Mouse (Mus musculus) midbrain, postnatal 0 days (tissue): Measurements from ENCODE around the gene Ankrd50. TPM values are rescaled to one million over a fixed set of nuclear protein-coding genes. Genes with fewer than 3 reads are reported as not detected.

Experiments
- ATAC-seq: fragments of 200-750 bp; cut with Nextera tagmentation; 2 replicates; pipeline ENCODE4 v1.8.0; 2017; ENCODE audit warnings: moderate number of reproducible peaks, mild to moderate bottlenecking, moderate TSS enrichment, moderate library complexity; ENCODE audit not compliant: low FRiP score
- DNase-seq: peaks from one replicate; pipeline ENCODE4 v3.0.0-alpha.2; 2015; ENCODE audit warnings: low spot score
- H3K27ac ChIP-seq: fragments of 300-500 bp; sonication (generic); 2 replicates; pipeline ENCODE4 v1.5.1; 2014; ENCODE audit warnings: low read depth, mild to moderate bottlenecking, low read length, mixed read lengths
- H3K27me3 ChIP-seq: fragments of 300-500 bp; sonication (generic); 2 replicates; pipeline ENCODE4 v1.6.1; 2014; ENCODE audit warnings: low read length, control low read depth, mixed read lengths; ENCODE audit not compliant: insufficient read depth
- H3K36me3 ChIP-seq: fragments of 300-500 bp; sonication (generic); 2 replicates; pipeline ENCODE4 v1.6.1; 2014; ENCODE audit warnings: low read length, control low read depth, mixed read lengths; ENCODE audit not compliant: insufficient read depth
- H3K4me1 ChIP-seq: fragments of 300-500 bp; sonication (generic); 2 replicates; pipeline ENCODE4 v1.6.1; 2014; ENCODE audit warnings: mild to moderate bottlenecking, control low read depth, antibody characterized with exemption, low read length, mixed read lengths; ENCODE audit not compliant: insufficient read depth
- H3K4me2 ChIP-seq: fragments of 300-500 bp; sonication (generic); 2 replicates; pipeline ENCODE4 v1.6.1; 2014; ENCODE audit warnings: low read depth, mild to moderate bottlenecking, low read length, mixed read lengths; ENCODE audit not compliant: poor library complexity, severe bottlenecking
- H3K4me3 ChIP-seq: fragments of 300-500 bp; sonication (generic); 2 replicates; pipeline ENCODE4 v1.5.1; 2014; ENCODE audit warnings: low read depth, mild to moderate bottlenecking, low read length, moderate library complexity
- H3K9ac ChIP-seq: fragments of 300-500 bp; sonication (generic); replicated peaks from 2 replicates; pipeline ENCODE4 v1.6.1; 2014; ENCODE audit warnings: mild to moderate bottlenecking, low read length, moderate library complexity, mixed read lengths; ENCODE audit not compliant: poor library complexity, severe bottlenecking
- H3K9me3 ChIP-seq: fragments of 300-500 bp; sonication (generic); 2 replicates; pipeline ENCODE4 v1.6.1; 2016; ENCODE audit warnings: low read length, control low read depth
- CTCF ChIP-seq: IDR thresholded peaks from 2 replicates; pipeline ENCODE4 v1.5.1; 2016; ENCODE audit warnings: antibody characterized with exemption, mild to moderate bottlenecking
- WGBS: fragments of 180-500 bp; shearing (Covaris S2); extraction: QIAGEN DNeasy Blood & Tissue Kit; methylation state at CpG from one replicate; pipeline ENCODE4 v1.1.7; 2014; 5-methylcytosine and 5-hydroxymethylcytosine counted together
- polyA plus RNA-seq: library from polyadenylated mRNA; unstranded; fragments of >200 nt; fragmentation: Nextera tagmentation; extraction: Ambion mirVana; gene quantifications from 2 replicates; pipeline ENCODE4 v1.2.1, GENCODE M21; 2015
- total RNA-seq: library from RNA; depleted of rRNA; stranded (reverse); fragments of >200 nt; gene quantifications from 2 replicates; pipeline ENCODE4 v1.2.3, GENCODE M21; 2014

Gene Ankrd50
- total and polyA plus RNA-seq, 2 experiments from 2014 or later, result 14.9 to 72.7 TPM

GRCm38 (mm10) chr3:38501739-38502138 lies 17.1 kb upstream of the Ankrd50 start:
- 91% methylated on average over 2 of the region's 2 CpGs for WGBS
- no peaks in the 10 kb centered on the region for H3K36me3 ChIP-seq

GRCm38 (mm10) chr3:38501316-38501715 lies 16.7 kb upstream of the Ankrd50 start:
- DNase-seq, result no peak
- TF ChIP-seq CTCF, result no peak
- Histone ChIP-seq H3K4me3 (no peak overlapping the region), H3K9me3 (no peaks in the 10 kb centered on the region), H3K27ac (no peak overlapping the region), H3K4me2 (no peak overlapping the region), H3K4me1 (no peaks in the 10 kb centered on the region), H3K27me3 (no peaks in the 10 kb centered on the region), H3K36me3 (no peaks in the 10 kb centered on the region), H3K9ac (no peak overlapping the region)
- ATAC-seq, result no peak
- 47% methylated on average over 5 of the region's 5 CpGs for WGBS

More at GRCm38 (mm10) chr3:38501739-38502138, 17.1 kb upstream of the Ankrd50 start:
- Histone ChIP-seq H3K27ac (no peak overlapping the region), H3K27me3 (no peaks in the 10 kb centered on the region), H3K9ac (no peak overlapping the region), H3K4me3 (no peak overlapping the region), H3K9me3 (no peaks in the 10 kb centered on the region), H3K4me2 (no peak overlapping the region), H3K4me1 (no peaks in the 10 kb centered on the region)
- no peak for TF ChIP-seq CTCF
- ATAC-seq (no peak), DNase-seq (no peak)

- H3K9me3 ChIP-seq, result no peaks in the 10 kb centered on the region
- H3K9ac ChIP-seq, result no peak overlapping the region
- ATAC-seq, result no peak
- WGBS, result 94% methylated on average over 3 of the region's 3 CpGs
- no peak for TF ChIP-seq CTCF
- no peak for DNase-seq
- no peaks in the 10 kb centered on the region for H3K27me3 ChIP-seq
- H3K4me2 ChIP-seq, result no peak overlapping the region
- H3K36me3 ChIP-seq, result no peaks in the 10 kb centered on the region
- no peak overlapping the region for H3K27ac ChIP-seq
- no peak overlapping the region for H3K4me3 ChIP-seq
- H3K4me1 ChIP-seq, result no peaks in the 10 kb centered on the region
Measured at GRCm38 (mm10) chr3:38498561-38498960, 13.9 kb upstream of the Ankrd50 start.

- WGBS, result 77% methylated on average over 3 of the region's 3 CpGs
- Histone ChIP-seq H3K4me3 (no peak overlapping the region), H3K4me1 (no peaks in the 10 kb centered on the region), H3K9ac (no peak overlapping the region), H3K27ac (no peak overlapping the region), H3K36me3 (no peaks in the 10 kb centered on the region), H3K4me2 (no peak overlapping the region), H3K9me3 (no peaks in the 10 kb centered on the region), H3K27me3 (no peaks in the 10 kb centered on the region)
- no peak for TF ChIP-seq CTCF
- ATAC-seq, result 0 out of 2 replicates have a peak, but pooled peaks have one; percentile 23
- peak; percentile 22 for DNase-seq
Measured at GRCm38 (mm10) chr3:38496795-38497385, 12.2 kb upstream of the Ankrd50 start.

GRCm38 (mm10) chr3:38491702-38492101 lies 7.1 kb upstream of the Ankrd50 start:
- H3K27ac ChIP-seq, result no peak overlapping the region
- WGBS, result 78% methylated on average over 3 of the region's 3 CpGs

GRCm38 (mm10) chr3:38491236-38491635 lies 6.6 kb upstream of the Ankrd50 start:
- no peak for ATAC-seq

More at GRCm38 (mm10) chr3:38491702-38492101, 7.1 kb upstream of the Ankrd50 start:
- H3K9ac ChIP-seq, result no peak overlapping the region
- ATAC-seq, result no peak
- no peaks in the 10 kb centered on the region for H3K4me1 ChIP-seq
- no peaks in the 10 kb centered on the region for H3K36me3 ChIP-seq
- no peaks in the 10 kb centered on the region for H3K27me3 ChIP-seq
- no peak overlapping the region for H3K4me2 ChIP-seq
- no peak overlapping the region for H3K4me3 ChIP-seq
- no peaks in the 10 kb centered on the region for H3K9me3 ChIP-seq
- DNase-seq, result no peak
- no peak for TF ChIP-seq CTCF

More at GRCm38 (mm10) chr3:38491236-38491635, 6.6 kb upstream of the Ankrd50 start:
- 88% methylated on average over 3 of the region's 3 CpGs for WGBS
- TF ChIP-seq CTCF, result no peak
- Histone ChIP-seq H3K27me3 (no peaks in the 10 kb centered on the region), H3K4me2 (no peak overlapping the region), H3K27ac (no peak overlapping the region), H3K9me3 (no peaks in the 10 kb centered on the region), H3K9ac (no peak overlapping the region), H3K4me1 (no peaks in the 10 kb centered on the region), H3K4me3 (no peak overlapping the region), H3K36me3 (no peaks in the 10 kb centered on the region)
- no peak for DNase-seq
